Mouse (Mus musculus): ENCODE measurements around the gene Glrp1. TPM values are rescaled to one million over a fixed set of nuclear protein-coding genes. Genes with fewer than 3 reads are reported as not detected.

The Glrp1 gene
- polyA plus RNA-seq, 1 experiment: 5.0 TPM

- Histone ChIP-seq H3K79me2 (ENCODE audit: control insufficient read depth, insufficient read depth) (no peaks in the 10 kb centered on the region), H3K27me3 (ENCODE audit: control insufficient read depth, insufficient read depth, insufficient read length) (no peaks in the 10 kb centered on the region), H3K36me3 (ENCODE audit: control insufficient read depth, insufficient read depth) (no peaks in the 10 kb centered on the region), H3K4me3 (no peak overlapping the region), H3K4me2 (ENCODE audit: low read depth) (peak overlapping the region; percentile 77), H3ac (ENCODE audit: control insufficient read depth, insufficient read length) (no peak overlapping the region)
- TF ChIP-seq POLR2AphosphoS2 (IDR thresholded peaks at IDR 0.05; ENCODE audit: insufficient read length, low read depth) (no peak), USF1 (IDR thresholded peaks at IDR 0.05; ENCODE audit: low read depth) (no peak), CEBPB (IDR thresholded peaks at IDR 0.05; ENCODE audit: insufficient read depth, poor library complexity, severe bottlenecking) (no peak), MYOD1 (IDR thresholded peaks at IDR 0.05; ENCODE audit: control insufficient read depth in 1 of 3, insufficient read length in 2 of 3, low read depth in 2 of 3) (no peak)
Observed at GRCm38 (mm10) chr1:88476554-88477085, 33.2 kb downstream of the Glrp1 start.

- TF ChIP-seq TCF3 (IDR thresholded peaks at IDR 0.05; ENCODE audit: insufficient read length, low read depth): no peak
- no peak for TF ChIP-seq SRF (IDR thresholded peaks at IDR 0.05; ENCODE audit: control insufficient read depth, insufficient read length, low read depth)
- no peak for TF ChIP-seq MAX (IDR thresholded peaks at IDR 0.05; ENCODE audit: low read depth)
- no peak for TF ChIP-seq USF1 (IDR thresholded peaks at IDR 0.05; ENCODE audit: low read depth)
- TF ChIP-seq REST (IDR thresholded peaks at IDR 0.05; ENCODE audit: insufficient read depth, insufficient read length): no peak
- TF ChIP-seq TCF12 (IDR thresholded peaks at IDR 0.05; ENCODE audit: insufficient read depth, poor library complexity, severe bottlenecking): peak; percentile 42
- TF ChIP-seq MYOD1 (IDR thresholded peaks at IDR 0.05; ENCODE audit: control insufficient read depth in 1 of 3, insufficient read length in 2 of 3, low read depth in 2 of 3): peak in 2 of 3 experiments; percentile 55 to 57
- no peak for TF ChIP-seq E2F4 (IDR thresholded peaks at IDR 0.05; ENCODE audit: insufficient read depth)
- TF ChIP-seq POLR2A (IDR thresholded peaks at IDR 0.05; ENCODE audit: insufficient read length, low read depth): no peak
- no peak for TF ChIP-seq CEBPB (IDR thresholded peaks at IDR 0.05; ENCODE audit: insufficient read depth, poor library complexity, severe bottlenecking)
- peak in 1 of 3 experiments; percentile 9 for TF ChIP-seq MYOG (IDR thresholded peaks at IDR 0.05; ENCODE audit: control insufficient read depth in 1 of 3, insufficient read depth in 1 of 3, insufficient read length in 2 of 3, low read depth in 2 of 3)
- TF ChIP-seq POLR2AphosphoS2 (IDR thresholded peaks at IDR 0.05; ENCODE audit: insufficient read length, low read depth): no peak
Observed at GRCm38 (mm10) chr1:88475502-88475953, 34.3 kb downstream of the Glrp1 start.

GRCm38 (mm10) chr1:88474598-88474997 lies 35.3 kb downstream of the Glrp1 start:
- Histone ChIP-seq H3K4me3 (no peak overlapping the region), H3K36me3 (ENCODE audit: control insufficient read depth, insufficient read depth) (no peaks in the 10 kb centered on the region), H3ac (ENCODE audit: control insufficient read depth, insufficient read length) (no peak overlapping the region), H3K79me2 (ENCODE audit: control insufficient read depth, insufficient read depth) (no peaks in the 10 kb centered on the region), H3K4me2 (ENCODE audit: low read depth) (peak overlapping the region; percentile 77), H3K27me3 (ENCODE audit: control insufficient read depth, insufficient read depth, insufficient read length) (no peaks in the 10 kb centered on the region)
- peak in 2 of 3 experiments; percentile 55 to 68 for TF ChIP-seq MYOD1 (IDR thresholded peaks at IDR 0.05; ENCODE audit: control insufficient read depth in 1 of 3, insufficient read length in 2 of 3, low read depth in 2 of 3)
- peak; percentile 44 for TF ChIP-seq TCF12 (IDR thresholded peaks at IDR 0.05; ENCODE audit: insufficient read depth, poor library complexity, severe bottlenecking)
- no peak for TF ChIP-seq E2F4 (IDR thresholded peaks at IDR 0.05; ENCODE audit: insufficient read depth)
- TF ChIP-seq USF1 (IDR thresholded peaks at IDR 0.05; ENCODE audit: low read depth): no peak

More at GRCm38 (mm10) chr1:88475502-88475953, 34.3 kb downstream of the Glrp1 start:
- Histone ChIP-seq H3K4me3 (no peak overlapping the region), H3K36me3 (ENCODE audit: control insufficient read depth, insufficient read depth) (no peaks in the 10 kb centered on the region), H3ac (ENCODE audit: control insufficient read depth, insufficient read length) (no peak overlapping the region), H3K4me2 (ENCODE audit: low read depth) (peak overlapping the region; percentile 77), H3K79me2 (ENCODE audit: control insufficient read depth, insufficient read depth) (no peaks in the 10 kb centered on the region), H3K27me3 (ENCODE audit: control insufficient read depth, insufficient read depth, insufficient read length) (no peaks in the 10 kb centered on the region)

GRCm38 (mm10) chr1:88473899-88474298 lies 36.0 kb downstream of the Glrp1 start:
- no peaks in the 10 kb centered on the region for H3K36me3 ChIP-seq (ENCODE audit: control insufficient read depth, insufficient read depth)
- TF ChIP-seq MAX (IDR thresholded peaks at IDR 0.05; ENCODE audit: low read depth): no peak
- TF ChIP-seq TCF12 (IDR thresholded peaks at IDR 0.05; ENCODE audit: insufficient read depth, poor library complexity, severe bottlenecking): no peak
- no peak for TF ChIP-seq USF1 (IDR thresholded peaks at IDR 0.05; ENCODE audit: low read depth)
- no peak for TF ChIP-seq CEBPB (IDR thresholded peaks at IDR 0.05; ENCODE audit: insufficient read depth, poor library complexity, severe bottlenecking)
- no peak for TF ChIP-seq E2F4 (IDR thresholded peaks at IDR 0.05; ENCODE audit: insufficient read depth)
- no peak for TF ChIP-seq MYOG (IDR thresholded peaks at IDR 0.05; ENCODE audit: control insufficient read depth in 1 of 3, insufficient read depth in 1 of 3, insufficient read length in 2 of 3, low read depth in 2 of 3)
- no peak for TF ChIP-seq POLR2AphosphoS2 (IDR thresholded peaks at IDR 0.05; ENCODE audit: insufficient read length, low read depth)
- TF ChIP-seq SRF (IDR thresholded peaks at IDR 0.05; ENCODE audit: control insufficient read depth, insufficient read length, low read depth): no peak
- TF ChIP-seq MYOD1 (IDR thresholded peaks at IDR 0.05; ENCODE audit: control insufficient read depth in 1 of 3, insufficient read length in 2 of 3, low read depth in 2 of 3): no peak
- TF ChIP-seq REST (IDR thresholded peaks at IDR 0.05; ENCODE audit: insufficient read depth, insufficient read length): no peak
- H3ac ChIP-seq (ENCODE audit: control insufficient read depth, insufficient read length): no peak overlapping the region
- H3K4me3 ChIP-seq: no peak overlapping the region
- peak overlapping the region; percentile 77 for H3K4me2 ChIP-seq (ENCODE audit: low read depth)
- H3K27me3 ChIP-seq (ENCODE audit: control insufficient read depth, insufficient read depth, insufficient read length): no peaks in the 10 kb centered on the region
- H3K79me2 ChIP-seq (ENCODE audit: control insufficient read depth, insufficient read depth): no peaks in the 10 kb centered on the region

GRCm38 (mm10) chr1:88472258-88472657 lies 37.6 kb downstream of the Glrp1 start:
- Histone ChIP-seq H3K27me3 (ENCODE audit: control insufficient read depth, insufficient read depth, insufficient read length) (no peaks in the 10 kb centered on the region), H3K36me3 (ENCODE audit: control insufficient read depth, insufficient read depth) (no peaks in the 10 kb centered on the region), H3K4me2 (ENCODE audit: low read depth) (no peak overlapping the region), H3ac (ENCODE audit: control insufficient read depth, insufficient read length) (no peak overlapping the region), H3K79me2 (ENCODE audit: control insufficient read depth, insufficient read depth) (no peaks in the 10 kb centered on the region), H3K4me3 (no peak overlapping the region)
- TF ChIP-seq TCF12 (IDR thresholded peaks at IDR 0.05; ENCODE audit: insufficient read depth, poor library complexity, severe bottlenecking) (no peak), CEBPB (IDR thresholded peaks at IDR 0.05; ENCODE audit: insufficient read depth, poor library complexity, severe bottlenecking) (no peak), MYOD1 (IDR thresholded peaks at IDR 0.05; ENCODE audit: control insufficient read depth in 1 of 3, insufficient read length in 2 of 3, low read depth in 2 of 3) (no peak), E2F4 (IDR thresholded peaks at IDR 0.05; ENCODE audit: insufficient read depth) (no peak), USF1 (IDR thresholded peaks at IDR 0.05; ENCODE audit: low read depth) (no peak), REST (IDR thresholded peaks at IDR 0.05; ENCODE audit: insufficient read depth, insufficient read length) (no peak)
